Mouse (Mus musculus): ENCODE data around the gene Lcp2. TPM values are rescaled to one million over a fixed set of nuclear protein-coding genes. Genes with fewer than 3 reads are reported as not detected.
A peak's percentile ranks its signal among the peaks of the same experiment; 100 is the strongest.

Gene Lcp2
- polyA plus RNA-seq, 2 experiments from 2014 or later: 461 to 468 TPM

DNA sequence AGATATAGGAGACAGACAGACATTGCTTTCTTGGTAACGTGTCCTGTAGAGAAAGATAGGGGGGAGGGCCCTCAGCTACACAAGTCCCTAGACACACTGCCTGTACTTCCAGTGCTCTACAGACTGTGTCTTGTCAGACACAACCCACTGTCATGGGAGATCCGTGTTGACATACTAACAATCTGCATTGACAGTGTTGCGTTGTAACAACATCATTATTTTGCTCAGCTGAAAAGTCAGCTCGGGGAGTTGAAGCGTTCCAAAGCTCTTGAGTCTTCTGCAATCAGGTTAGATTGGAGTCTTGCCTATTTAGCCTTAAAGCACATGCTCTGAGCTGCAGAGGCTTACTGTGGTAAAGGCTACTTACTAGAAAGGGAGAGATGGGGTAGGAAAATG is 820 bp downstream of the Lcp2 start:
- no peak for ATAC-seq

DNA sequence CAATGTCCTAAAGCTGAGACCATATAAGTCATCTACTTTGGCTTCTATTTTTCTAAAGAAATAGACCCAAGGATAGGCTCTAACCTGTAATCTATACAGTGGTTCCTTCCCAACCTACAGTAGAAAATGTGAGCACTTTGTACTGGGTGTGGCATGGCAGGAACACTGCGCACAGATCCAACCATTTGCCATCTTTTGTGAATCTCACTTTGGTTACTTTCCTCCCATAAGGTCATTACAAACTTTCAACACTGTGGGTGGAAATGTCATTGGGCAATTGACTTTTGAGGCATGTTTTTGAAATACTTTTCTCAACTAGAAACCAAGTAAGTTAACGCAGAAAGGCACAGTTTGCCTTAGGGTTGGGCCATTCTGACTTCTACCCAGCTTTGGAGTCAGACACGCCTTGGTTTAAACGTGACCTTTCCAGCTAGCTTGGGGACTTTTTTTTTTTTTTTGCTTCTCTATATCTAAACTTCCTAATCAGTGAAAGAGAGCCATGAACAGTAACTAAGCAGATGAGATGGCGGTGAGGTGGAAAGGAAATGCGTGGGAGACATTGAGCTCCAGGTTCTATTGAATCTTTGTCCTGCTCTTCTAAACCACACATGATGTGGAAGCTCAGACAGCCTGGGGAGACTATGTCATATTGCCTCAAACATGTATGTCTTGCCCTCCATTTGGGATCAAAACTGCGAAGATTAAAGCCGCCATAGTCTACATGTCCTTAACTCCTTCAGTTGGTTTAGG is 1.8 kb downstream of the Lcp2 start:
- ATAC-seq: peak; percentile 27

DNA sequence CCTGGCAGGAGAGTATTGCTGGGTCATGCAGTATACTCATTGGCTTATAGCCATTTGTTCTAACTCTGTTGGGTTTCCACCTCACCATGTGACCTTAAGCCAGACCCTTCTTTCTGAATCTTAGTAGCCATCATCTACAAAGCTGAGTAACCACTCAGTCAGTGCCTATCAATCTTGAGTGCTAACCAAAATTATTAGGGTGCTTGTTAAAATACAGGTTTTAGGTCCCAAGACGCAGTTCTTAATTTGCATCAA is 2.3 kb downstream of the Lcp2 start:
- peak; percentile 15 for ATAC-seq

DNA sequence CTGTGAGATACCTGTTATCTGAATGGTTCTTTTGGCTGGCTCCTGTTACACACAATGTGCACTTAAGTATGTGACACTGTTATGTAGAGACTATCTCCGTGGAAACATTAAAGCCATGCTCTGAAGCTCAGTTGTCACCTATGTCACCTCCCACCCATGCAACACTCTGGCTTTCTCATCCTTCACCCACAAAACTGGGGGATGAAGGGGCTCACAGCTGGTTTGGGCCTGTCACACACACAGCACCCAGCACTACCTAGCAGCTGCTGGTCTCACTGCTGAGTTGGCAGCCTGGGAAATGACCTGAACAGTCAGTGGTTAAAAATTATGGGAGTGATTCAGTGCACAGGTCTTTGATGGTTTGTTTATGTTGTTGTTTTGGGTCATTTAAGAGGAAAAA is 3.3 kb downstream of the Lcp2 start:
- no peak for ATAC-seq

DNA sequence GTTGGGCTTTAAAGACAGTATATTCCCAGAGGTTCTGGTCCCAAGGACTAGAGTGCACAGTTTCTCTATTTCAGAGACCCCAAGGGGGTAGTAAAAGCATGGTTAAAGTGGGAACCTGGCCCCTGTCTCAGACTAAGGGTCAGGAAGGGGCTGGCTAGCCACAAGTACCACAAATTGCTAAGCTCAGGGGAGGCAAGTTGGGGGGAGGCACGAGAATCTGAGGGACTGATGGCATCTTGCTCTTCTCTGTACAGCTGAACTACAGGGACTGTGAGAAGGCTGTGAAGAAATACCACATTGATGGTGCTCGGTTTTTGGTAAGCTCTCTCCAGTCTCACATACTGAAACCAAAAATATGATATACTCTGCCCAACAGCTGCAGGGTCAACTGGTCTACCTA is 3.9 kb downstream of the Lcp2 start:
- ATAC-seq: no peak

DNA sequence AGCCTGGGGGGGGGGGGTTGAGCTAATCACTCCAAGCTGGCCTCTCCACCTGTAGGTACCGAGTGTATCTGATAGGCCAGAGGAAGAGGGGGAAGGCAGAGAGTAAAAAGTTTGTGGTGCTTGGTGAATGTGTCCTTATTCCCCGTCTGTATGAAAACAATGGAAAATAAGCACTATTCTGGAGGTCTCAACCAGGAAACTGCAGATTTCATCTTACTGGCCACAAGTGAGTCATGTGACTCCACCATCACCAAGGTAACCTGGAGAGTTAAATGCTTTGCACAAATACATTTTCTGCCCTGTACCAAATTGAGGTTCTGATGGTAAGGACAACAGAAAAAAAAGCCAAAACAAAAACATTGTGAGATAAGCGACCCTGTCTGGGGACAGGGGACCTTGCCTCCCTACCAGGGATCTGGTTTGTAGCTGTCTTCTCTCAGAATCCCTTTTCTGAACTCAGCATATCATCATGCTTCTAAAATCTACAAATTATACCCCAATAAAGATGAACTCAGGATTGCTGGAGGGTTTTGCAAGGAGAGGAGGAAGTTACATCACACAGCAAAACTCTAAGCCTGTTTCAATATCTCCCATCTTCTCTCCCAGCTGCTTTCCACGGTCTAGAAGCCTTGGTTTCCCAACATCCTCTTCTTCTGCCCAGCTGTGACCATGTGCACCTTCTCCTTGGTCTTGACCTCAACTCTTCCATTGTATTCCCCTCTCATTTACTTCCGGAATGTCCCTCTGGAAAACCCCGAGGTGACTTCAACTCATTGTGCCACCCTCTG is 6.5 kb downstream of the Lcp2 start:
- peak; percentile 28 for ATAC-seq

DNA sequence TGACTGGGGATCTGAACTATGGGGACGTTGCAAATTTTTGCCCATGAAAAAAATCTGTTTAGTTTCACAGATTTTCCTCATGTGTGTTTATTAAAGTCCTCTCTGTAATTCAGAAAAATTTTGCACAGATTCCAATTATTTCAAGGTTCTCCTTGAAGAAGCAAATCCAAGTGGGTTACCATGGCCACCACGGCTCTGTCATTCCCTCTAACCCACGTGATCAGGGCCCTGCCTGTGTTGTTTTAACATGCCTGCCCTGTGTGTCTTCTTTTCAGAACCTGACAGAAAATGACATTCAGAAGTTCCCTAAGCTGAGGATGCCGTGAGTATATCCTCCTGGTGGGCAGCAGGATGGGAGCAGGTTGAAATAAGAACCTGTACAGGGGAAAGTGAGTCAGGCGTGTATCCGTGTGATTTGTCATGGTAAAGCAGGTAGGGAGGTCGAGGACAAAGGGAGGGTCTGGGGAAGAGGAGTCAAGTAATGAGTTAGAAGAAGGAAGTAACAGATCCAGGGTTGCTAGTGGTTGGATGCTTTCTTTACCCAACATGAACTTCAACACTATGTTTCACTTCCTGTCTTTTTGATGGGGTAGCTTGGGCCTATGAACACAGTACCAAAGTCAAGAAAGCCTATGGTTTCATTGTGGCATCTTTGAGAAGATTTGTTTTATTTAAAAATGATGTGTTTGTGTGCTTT is 7.5 kb downstream of the Lcp2 start:
- peak; percentile 38 for ATAC-seq

DNA sequence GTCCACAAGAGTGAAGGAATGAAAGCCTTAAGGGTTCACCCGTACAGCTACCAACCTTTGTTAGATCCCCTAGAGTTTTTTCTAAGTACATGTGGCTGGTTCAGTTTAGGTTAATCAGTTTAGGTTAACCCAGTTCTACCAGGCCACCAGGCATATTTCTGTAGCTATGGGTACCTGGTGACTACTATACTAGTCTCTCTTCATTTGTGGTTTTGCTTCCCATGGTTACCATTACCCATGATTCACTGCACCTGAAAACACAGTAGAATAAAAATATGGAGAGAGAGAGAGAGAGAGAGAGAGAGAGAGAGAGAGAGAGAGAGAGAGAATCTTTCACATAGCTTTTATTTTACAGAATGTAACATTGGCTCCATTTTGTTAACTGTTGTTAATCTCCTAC is 10.0 kb downstream of the Lcp2 start:
- ATAC-seq: no peak

DNA sequence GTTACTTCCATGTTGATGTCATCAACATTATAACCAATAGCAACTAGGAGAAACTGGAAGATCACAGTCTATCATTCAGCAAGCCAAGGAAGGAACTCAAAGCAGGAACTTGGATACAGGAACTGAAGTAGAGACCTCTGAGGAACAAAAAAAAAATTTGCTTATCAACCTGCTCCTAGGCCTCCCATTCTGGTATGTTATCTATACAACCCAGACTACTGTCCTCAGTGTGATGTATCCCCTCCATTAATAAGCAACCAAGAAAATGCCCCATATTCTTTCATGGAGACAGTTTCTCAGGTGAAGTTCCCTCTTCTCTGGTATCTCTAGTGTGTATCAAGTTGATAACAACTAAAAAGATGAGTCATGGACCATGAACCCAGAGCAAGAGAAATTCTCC is 11.6 kb downstream of the Lcp2 start:
- ATAC-seq: no peak

DNA sequence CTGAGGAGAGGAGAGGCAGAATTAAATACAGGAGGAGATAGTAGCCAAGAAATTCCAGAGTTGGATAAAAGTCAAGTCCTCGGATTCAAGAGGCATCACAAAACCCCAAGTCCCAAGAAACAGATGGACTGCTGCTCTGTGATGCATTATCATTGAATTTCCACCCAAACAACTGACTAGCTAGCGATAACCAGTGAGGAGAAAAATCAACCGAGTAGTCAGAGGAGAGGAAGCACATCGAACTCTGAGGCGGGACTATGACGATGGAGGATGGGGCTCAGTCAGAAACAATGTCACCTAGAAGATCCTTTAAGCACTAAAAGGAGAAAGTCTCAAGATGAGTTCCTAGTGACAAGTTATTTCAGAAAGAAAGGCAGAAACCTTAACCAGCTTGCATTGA is 12.2 kb downstream of the Lcp2 start:
- no peak for ATAC-seq

DNA sequence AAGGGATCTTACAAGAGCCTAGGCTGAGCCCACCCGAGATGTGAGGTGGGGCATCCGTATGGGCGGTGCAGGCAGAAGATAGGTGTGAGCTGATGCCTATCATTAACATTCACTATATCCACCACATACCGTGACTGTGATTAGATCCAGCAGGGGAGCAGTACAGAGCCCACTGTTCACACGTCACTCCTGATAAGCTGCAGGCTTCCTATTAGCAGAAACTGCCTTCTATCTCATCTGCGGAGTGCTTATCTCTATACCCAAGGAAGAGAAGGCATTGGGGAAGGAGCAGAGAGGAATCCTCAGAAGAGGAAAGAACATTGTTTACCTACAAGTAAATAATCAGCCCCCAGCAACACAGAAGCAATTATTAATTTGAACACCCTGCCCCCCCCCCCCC is 15.0 kb downstream of the Lcp2 start:
- ATAC-seq: no peak

DNA sequence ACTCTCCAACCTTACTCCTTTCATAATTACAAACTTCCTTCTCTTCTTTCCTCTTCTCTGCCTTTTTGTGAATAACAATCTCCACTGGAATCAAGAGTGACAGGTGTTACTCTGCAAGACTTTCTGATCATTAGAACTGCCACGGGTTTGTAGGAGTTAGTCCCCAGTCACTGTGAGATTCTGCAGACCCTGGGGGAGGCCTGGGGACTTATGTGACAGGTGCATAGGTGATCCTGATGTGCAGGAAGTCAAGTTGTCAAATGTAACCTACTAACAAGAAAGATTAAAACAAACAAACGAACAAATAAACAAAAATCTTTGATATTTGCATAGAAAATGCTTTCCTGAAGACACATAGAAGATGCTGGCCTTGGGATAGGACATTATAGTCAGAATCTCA is 16.5 kb downstream of the Lcp2 start:
- ATAC-seq: no peak

DNA sequence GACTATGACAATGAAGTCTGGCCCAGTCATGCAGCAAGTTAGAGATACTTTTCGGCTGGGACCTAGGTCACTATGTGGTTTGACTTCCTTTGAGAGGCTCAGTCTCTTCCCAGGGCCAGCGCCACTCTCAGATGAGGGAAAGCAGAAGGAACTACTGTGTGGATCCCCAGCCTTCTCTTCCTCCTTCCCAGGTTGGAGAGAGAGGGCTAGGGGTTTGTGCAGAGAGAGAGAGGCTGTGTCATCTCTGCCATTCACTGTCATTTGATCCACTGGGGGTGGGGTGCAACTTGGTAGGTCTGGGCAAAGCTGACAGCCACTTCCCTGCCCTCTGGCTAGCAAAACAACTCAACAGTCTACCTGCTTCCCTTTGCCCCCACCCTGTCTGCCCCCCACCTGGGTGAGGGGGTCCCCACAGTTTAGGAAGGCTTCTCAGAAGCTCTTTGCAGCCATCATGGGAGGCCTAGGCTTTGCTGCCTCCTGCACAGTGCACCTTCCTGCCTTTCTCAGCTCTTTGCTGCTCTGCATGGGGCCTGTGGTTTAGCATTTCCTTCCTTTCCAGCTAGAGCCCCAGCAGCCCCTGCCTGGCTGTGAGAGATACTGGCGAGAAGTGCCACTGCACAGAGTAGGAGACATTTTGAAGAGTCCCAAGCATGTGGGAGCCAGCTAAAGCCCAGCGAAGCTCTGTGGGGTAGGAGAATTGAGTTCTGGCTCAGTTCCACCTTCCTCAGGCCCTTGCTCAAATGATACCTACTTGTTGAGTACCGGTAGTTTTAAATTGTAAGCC is 17.2 kb downstream of the Lcp2 start:
- peak; percentile 89 for ATAC-seq

DNA sequence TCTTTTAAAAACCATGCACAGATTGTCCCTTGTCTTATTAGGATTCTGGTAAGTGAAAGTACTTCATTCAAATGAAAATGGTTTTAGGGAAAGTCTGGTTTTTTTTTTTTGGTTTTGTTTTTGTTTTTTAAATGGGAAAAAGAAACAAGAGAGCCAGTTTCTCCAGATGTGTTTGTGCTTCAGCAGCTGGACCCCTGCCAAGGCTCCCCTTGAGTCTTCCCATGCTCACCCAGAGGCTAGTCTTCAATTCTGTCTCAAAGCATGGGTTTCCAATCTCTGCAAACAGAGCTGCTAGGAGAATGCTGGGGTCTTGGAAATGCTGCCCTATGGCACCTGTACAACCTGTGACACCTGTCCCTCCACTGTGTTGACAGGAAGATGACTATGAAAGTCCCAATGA is 23.9 kb downstream of the Lcp2 start:
- ATAC-seq: no peak

DNA sequence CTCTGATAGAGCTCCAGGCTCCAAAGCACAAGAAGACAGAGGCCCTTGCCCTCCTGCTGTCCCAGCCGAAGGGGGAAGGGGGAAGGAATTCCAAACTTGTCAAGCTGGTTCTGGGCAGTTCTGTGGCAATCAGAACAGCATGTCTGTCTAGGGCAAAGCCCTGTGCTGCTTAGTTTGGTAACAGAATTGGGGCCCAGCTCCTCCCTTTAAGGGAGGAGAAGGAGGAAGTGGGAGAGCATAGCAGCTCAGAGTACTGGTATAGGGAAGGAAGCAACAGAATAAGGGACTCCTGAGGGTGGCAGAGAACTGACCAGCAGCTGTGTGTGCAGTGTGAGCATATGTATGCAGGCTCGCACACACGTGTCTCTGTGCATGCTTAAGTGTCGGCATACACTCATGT is 25.6 kb downstream of the Lcp2 start:
- ATAC-seq: no peak

DNA sequence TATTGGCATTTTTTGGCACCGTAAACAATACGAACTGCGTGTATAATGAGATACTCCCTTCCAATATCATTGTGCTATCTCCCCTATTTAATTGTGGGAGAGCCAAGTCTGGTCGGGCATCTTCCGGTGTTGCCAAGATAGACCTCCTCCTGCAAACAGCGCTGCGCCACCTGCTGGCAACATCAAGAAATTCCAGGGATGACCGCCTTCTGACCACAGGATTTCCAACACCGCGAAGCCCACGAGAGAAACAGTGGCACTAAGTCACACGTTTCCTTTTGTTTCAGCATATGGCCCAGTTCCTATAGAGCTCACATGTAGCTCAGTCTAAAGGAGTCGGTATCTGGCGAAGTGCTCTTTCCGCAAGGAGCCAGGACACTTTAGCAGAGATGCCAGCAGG is 27.1 kb downstream of the Lcp2 start:
- no peak for ATAC-seq

DNA sequence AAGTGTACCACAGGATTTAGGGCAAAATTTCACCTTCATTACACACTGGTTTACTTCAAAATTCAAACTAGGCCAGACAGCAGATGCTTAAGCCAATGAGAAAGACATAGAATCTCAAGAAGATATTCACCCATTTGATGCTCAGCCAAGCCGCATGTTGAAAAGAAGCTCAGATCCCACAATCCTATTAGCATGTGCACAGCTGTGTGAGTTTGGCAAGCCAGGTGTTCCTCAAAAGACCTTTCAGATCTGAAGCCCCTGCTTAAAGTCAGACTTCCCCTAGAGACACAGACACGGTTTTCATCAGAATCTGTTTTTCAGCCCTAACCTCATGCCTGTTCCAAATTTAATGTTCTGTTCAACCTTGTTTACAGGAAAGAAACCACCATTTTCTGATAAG is 31.1 kb downstream of the Lcp2 start:
- no peak for ATAC-seq

DNA sequence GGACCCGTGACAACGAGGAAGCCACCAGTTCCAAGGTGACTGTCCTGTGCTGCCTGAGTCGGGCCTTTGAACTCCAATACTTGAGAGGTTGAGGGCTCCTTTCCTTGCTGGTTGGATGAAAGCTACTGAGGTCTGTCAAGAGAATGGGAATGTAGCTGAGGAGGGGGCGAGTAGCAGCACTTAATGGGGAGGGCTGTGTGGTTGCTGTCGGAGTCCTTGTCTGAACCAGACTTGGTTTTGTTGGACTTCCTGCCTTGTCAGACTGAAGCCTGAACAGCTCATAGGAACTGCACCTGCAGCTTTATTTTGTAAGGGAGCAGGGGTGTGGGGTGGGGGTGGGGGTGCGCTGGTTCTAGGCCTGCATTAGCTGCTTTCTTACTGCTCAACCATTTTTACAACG is 31.9 kb downstream of the Lcp2 start:
- ATAC-seq: no peak

DNA sequence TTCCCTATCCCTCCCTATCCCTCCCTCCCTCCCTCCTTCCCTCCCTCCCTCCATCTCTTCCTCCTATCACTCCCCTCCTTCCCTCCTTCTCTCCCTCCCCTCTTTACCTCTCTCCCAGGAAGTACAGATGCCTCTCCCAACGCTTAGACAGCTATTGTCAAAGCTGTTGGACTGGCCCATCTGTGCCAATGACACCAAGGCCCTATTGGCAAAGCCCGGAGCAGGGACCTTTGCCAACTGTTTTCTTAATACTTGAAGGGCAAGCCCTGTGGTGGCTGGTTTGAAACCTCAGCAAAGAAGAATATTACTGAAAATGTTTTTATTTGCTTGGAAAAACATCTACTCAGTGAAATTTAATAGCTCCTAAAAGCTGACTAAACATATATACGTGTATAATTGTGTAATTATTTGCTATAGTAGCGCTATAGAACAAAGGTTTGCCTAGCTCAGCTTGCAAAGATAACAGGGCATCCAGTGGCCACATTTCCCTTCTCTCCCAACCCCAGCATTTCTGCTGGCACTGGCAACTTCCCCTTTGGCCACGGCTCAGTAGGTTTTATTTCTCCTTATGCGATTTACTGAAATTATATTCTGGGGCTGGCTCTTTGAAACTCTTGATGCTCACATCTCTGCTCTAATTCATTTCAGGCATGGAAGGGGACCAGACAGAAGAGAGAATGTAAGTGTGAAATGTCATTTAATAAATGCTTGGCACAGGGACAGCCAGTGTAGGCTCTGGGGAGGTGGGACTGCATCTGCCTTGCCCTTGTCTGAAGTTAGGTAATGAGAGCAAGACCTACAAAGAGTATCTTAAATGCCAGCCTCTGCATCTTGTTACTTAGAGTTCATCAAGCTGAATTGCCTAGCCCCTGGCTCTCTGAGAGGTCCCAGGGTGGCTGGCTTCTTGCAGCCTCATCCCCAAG is 33.1 kb downstream of the Lcp2 start:
- ATAC-seq: no peak

DNA sequence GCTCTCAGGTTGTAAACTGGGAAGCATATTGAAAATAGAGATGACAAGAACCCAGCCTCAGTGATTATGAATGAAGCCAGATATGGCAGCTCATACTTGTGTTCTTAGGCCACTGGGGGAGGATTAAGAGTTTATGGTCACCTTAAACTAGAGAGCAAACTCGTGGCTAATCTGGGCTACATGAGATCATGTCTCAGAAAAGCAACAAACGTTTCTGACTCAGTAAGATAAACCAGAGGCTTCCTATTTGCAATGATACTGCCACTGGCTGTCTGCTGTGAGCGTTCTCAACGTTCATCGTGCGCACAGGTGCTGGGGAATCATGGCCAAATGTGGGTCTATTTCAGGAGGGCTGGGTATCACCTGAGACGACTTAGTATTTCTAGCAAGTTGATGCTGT is 37.1 kb downstream of the Lcp2 start:
- ATAC-seq: no peak

DNA sequence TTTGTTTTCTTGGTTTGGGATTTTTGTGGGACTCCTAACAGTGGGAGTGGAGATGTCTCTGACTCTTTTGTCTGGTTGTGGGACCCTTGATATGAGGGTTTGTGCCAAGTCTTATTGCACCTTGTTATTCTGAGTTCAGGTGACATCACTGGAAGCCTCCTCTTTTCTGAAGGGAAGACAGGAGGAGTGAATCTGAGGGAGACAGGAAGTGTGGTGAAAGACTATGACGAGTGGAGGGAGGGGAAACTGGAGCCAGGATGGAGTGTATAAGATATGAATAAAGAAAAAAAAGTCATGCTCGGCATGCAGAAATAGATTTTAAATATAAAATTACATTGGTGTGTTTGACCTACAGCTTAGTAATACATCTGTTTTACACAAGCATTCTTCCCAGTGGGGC is 37.9 kb downstream of the Lcp2 start:
- ATAC-seq: no peak

DNA sequence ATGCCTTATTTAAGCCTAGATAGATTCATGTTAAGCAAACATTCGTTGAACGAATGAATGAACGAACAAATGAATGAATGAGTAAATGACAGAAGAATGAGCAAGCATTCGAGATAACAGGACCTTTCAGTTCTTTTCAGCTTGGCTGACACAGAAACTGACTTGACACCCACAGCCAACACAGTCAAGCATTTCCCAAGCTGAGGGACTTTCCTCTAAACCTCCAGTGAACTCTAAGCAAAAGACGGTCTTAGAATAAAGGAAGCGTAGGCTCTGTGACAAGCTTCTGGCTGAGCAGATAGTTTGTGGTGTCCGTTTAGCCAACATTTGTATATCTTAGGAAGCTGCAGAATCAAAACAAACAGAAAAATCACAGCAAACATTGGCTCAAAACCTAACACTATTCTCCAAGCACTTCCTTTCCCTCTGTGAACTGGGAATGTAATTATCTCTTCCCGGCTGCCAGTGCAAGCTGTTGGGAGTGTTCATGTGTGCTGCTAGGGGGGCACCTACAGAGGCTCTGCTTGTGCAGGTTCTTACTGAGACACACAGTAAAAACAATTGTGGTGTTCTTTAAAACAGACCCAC is 39.5 kb downstream of the Lcp2 start:
- ATAC-seq: no peak

Measured in activated CD4-positive, CD25-positive, alpha-beta regulatory T cell, adult 4 months (primary cell).